Mouse (Mus musculus) erythroblast, embryonic 14.5 days (primary cell): ENCODE results near the gene Exosc2.

ENCODE experiments used
- GATA1 ChIP-seq: IDR thresholded peaks from 2 replicates; pipeline ENCODE4 v1.6.1; 2012; ENCODE audit warnings: low read length, inconsistent platforms, mixed read lengths
- TAL1 ChIP-seq: IDR thresholded peaks from 3 replicates; pipeline ENCODE4 v1.6.1; 2012; ENCODE audit warnings: low read length, inconsistent platforms, mixed read lengths

DNA sequence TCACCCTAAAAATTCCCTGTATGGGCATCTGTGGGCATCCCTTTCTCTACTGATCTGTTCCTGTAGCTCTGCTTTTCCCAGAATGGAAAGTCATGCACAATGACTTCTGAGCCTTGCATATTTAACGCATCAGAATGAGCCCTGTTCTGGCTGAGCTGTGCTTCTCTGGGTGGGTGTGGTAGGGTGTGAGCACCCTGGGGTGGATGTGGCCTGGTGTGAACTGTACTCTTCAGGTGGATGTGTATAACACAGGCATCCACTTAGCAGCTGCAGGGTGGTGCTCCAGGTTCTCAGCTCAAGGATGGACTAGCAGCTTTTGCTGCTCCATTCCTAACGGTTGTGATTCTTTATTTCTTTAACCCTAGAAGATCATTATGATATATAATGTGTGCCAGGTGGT is 49.4 kb downstream of the Exosc2 start:
- TF ChIP-seq GATA1 (no peak), TAL1 (no peak)
